Mouse (Mus musculus) heart, embryonic 12.5 days (tissue): ENCODE data around the gene Tmem19. TPM values are rescaled to one million over a fixed set of nuclear protein-coding genes. Genes with fewer than 3 reads are reported as not detected.
A peak's percentile ranks its signal among the peaks of the same experiment; 100 is the strongest.

Experiments
- ATAC-seq: fragments of 200-750 bp; cut with Nextera tagmentation; 2 replicates; pipeline ENCODE4 v1.8.0; 2017; ENCODE audit warnings: moderate TSS enrichment, moderate library complexity; ENCODE audit not compliant: insufficient number of reproducible peaks, low FRiP score
- H3K27ac ChIP-seq: fragments of 300-500 bp; sonication (generic); 2 replicates; pipeline ENCODE4 v1.5.1; 2016; ENCODE audit warnings: mild to moderate bottlenecking, moderate library complexity; ENCODE audit not compliant: poor library complexity, severe bottlenecking
- H3K27me3 ChIP-seq: fragments of 300-500 bp; sonication (generic); replicated peaks from 2 replicates; pipeline ENCODE4 v1.6.1; 2016; ENCODE audit warnings: mild to moderate bottlenecking, moderate library complexity
- H3K36me3 ChIP-seq: fragments of 300-500 bp; sonication (generic); 2 replicates; pipeline ENCODE4 v1.6.1; 2016; ENCODE audit warnings: mild to moderate bottlenecking, moderate library complexity
- H3K4me1 ChIP-seq: fragments of 300-500 bp; sonication (generic); replicated peaks from 2 replicates; pipeline ENCODE4 v1.6.1; 2016; ENCODE audit warnings: mild to moderate bottlenecking
- H3K4me2 ChIP-seq: fragments of 300-500 bp; sonication (generic); 2 replicates; pipeline ENCODE4 v1.6.1; 2016; ENCODE audit warnings: mild to moderate bottlenecking, moderate library complexity
- H3K4me3 ChIP-seq: fragments of 300-500 bp; sonication (generic); 2 replicates; pipeline ENCODE4 v1.5.1; 2016; ENCODE audit warnings: mild to moderate bottlenecking
- H3K9ac ChIP-seq: fragments of 300-500 bp; sonication (generic); 2 replicates; pipeline ENCODE4 v1.6.1; 2016; ENCODE audit warnings: mild to moderate bottlenecking, moderate library complexity
- H3K9me3 ChIP-seq: fragments of 300-500 bp; sonication (generic); replicated peaks from 2 replicates; pipeline ENCODE4 v1.6.1; 2016; ENCODE audit warnings: mild to moderate bottlenecking, moderate library complexity
- WGBS: fragments of 180-500 bp; shearing (Covaris S2); methylation state at CpG from one replicate; pipeline ENCODE4 v1.1.7; 2016; 5-methylcytosine and 5-hydroxymethylcytosine counted together
- polyA plus RNA-seq: library from polyadenylated mRNA; unstranded; fragments of >200 nt; fragmentation: Nextera tagmentation; extraction: Ambion mirVana; gene quantifications from 2 replicates; pipeline ENCODE4 v1.2.1, GENCODE M21; 2016

Tmem19 gene
- polyA plus RNA-seq, result 22.9 and 24.1 TPM in 2 replicates

DNA sequence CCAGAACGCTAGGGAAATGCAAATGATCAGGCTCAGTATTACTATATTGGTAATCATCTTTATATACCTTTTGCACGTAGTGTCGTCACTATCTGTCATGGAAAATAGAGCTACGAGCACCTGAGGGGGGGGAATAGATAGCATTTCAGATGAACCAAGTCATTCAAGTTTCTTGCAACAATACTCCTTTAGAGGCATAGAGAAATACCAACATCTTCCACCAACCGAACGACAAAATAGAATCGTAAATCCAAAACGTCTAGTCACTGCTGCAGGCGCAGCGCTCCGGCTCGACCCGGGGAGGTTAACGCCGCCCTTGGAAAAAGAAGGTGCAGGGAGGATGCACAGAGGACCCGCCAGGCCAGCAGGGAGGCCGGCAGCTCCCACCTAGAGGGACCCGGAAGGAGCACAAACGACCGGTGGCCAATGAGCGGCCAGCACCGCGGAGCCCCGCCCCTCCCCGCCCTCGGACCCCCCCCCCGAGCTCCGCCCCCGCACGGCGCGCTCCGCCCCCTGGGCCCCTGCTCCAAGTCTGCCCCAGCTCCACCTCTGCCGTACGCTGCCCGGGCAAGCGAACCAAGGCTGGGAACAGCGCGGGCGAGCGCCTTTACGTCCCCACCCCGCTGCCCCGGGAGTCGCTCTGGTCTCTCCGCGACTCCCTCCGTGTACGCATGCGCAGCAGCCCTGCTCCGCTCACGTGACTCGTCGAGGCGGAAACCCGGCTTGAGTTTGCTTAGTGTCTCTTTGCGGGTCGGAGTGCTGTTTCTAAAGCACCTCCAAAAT lies at the start of gene Tmem19:
TSS of gene Tmem19 (minus strand) at position 662 of the 783 bp plus-strand sequence.
- peak within 1 kb of the TSS; percentile 57 for H3K9ac ChIP-seq
- H3K27me3 ChIP-seq, result no peaks in the 10 kb centered on the region
- under 1% methylated on average over 51 of the region's 58 CpGs for WGBS
- H3K9me3 ChIP-seq, result no peaks in the 10 kb centered on the region
- peaks cover 4% of the 10 kb centered on the region for H3K36me3 ChIP-seq
- peak within 1 kb of the TSS; percentile 73 for H3K4me2 ChIP-seq
- peaks cover 11% of the 10 kb centered on the region for H3K4me1 ChIP-seq
- peak; percentile 98 for ATAC-seq
- H3K4me3 ChIP-seq, result peak within 1 kb of the TSS; percentile 53
- H3K27ac ChIP-seq, result peak within 1 kb of the TSS; percentile 94

DNA sequence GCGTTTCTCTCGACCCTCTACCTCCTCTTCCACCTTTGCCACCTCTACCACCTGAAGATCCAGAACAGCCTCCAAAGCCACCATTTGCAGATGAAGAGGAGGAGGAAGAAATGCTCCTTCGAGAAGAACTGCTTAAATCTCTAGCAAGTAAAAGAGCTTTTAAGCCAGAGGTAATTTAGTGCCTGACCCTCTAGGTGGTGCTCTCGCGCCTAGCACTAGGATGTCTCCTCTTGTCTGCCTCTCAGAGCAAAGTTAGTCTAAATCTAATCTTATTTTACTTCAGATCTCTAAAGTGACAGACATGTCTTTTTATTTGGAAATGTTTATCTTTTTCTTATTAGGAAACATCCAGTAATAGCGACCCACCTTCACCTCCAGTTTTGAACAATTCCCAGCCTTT lies 44.1 kb upstream of the Tmem19 start:
- Histone ChIP-seq H3K4me1 (no peaks in the 10 kb centered on the region), H3K4me2 (no peak overlapping the region), H3K9me3 (no peaks in the 10 kb centered on the region), H3K36me3 (peaks cover 62% of the 10 kb centered on the region), H3K27ac (no peak overlapping the region), H3K4me3 (no peak overlapping the region), H3K9ac (no peak overlapping the region), H3K27me3 (no peaks in the 10 kb centered on the region)
- WGBS, result 72% methylated on average over 6 of the region's 6 CpGs
- no peak for ATAC-seq

DNA sequence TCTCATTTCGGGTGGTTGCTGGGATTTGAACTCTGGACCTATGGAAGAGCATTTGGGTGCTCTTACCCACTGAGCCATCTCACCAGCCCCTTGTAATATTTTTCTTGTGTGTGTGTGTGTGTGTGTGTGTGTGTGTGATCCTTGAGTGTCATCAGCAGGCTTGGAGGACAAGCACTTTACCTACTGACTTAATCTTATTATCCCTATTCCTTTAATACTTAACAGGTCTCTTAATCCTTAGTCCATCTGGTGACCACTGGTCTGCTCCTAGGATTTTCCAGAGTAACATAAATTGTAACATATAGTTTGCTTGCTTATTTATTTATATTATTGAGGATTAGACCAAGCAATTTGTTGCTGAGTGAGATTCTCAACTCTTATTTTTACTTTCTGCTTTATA lies 29.6 kb upstream of the Tmem19 start:
- H3K27me3 ChIP-seq, result no peaks in the 10 kb centered on the region
- H3K4me2 ChIP-seq, result no peak overlapping the region
- peaks cover 18% of the 10 kb centered on the region for H3K4me1 ChIP-seq
- H3K36me3 ChIP-seq, result peaks cover 41% of the 10 kb centered on the region
- no peaks in the 10 kb centered on the region for H3K9me3 ChIP-seq
- no peak overlapping the region for H3K9ac ChIP-seq
- H3K27ac ChIP-seq, result no peak overlapping the region
- ATAC-seq, result no peak
- WGBS, result 75% methylated on average over 1 of the region's 1 CpGs
- no peak overlapping the region for H3K4me3 ChIP-seq

DNA sequence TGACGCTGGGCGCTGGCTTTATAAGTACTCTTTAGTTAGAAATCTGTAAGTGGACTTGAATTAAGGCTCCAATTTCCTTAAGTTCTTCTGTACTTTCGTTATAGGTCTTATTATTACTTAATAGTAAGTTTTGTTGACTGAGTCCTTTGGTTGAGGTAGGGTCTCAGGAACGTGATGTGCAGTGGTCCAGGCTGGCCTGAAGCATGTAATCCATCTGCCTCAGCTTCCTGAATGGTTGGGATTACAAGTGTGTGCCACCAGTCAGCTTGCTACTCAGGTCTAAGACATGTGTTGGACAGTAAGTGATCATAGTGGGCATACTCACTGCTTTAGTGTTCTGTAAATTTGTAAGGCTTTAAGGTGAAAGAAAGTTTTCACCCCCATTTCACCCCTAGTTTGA lies 28.8 kb upstream of the Tmem19 start:
- 94% methylated on average over 4 of the region's 4 CpGs for WGBS
- H3K9me3 ChIP-seq, result no peaks in the 10 kb centered on the region
- H3K4me1 ChIP-seq, result peaks cover 18% of the 10 kb centered on the region
- peaks cover 41% of the 10 kb centered on the region for H3K36me3 ChIP-seq
- no peak overlapping the region for H3K27ac ChIP-seq
- H3K4me3 ChIP-seq, result no peak overlapping the region
- no peak overlapping the region for H3K4me2 ChIP-seq
- H3K27me3 ChIP-seq, result no peaks in the 10 kb centered on the region
- no peak for ATAC-seq
- H3K9ac ChIP-seq, result no peak overlapping the region

DNA sequence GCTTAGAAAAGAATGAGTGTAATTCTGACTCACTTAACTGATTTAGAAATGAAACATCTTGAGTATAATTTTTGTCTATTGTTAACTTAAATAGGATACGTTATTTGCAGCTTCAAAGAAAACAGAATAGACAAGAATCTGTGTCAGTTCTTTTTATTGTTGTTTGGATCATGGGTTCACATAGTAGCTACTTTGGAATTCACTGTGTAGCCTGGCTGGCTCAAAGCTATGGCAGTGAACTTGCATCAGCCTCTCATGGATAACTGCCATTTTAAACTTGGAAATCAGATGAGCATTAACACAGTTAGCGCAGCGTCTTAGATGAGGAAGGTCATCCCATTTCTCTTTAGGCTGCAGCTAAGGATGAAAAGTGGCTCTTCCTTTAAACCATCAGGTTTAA lies 25.6 kb upstream of the Tmem19 start:
- Histone ChIP-seq H3K4me3 (no peak overlapping the region), H3K9ac (no peak overlapping the region)

DNA sequence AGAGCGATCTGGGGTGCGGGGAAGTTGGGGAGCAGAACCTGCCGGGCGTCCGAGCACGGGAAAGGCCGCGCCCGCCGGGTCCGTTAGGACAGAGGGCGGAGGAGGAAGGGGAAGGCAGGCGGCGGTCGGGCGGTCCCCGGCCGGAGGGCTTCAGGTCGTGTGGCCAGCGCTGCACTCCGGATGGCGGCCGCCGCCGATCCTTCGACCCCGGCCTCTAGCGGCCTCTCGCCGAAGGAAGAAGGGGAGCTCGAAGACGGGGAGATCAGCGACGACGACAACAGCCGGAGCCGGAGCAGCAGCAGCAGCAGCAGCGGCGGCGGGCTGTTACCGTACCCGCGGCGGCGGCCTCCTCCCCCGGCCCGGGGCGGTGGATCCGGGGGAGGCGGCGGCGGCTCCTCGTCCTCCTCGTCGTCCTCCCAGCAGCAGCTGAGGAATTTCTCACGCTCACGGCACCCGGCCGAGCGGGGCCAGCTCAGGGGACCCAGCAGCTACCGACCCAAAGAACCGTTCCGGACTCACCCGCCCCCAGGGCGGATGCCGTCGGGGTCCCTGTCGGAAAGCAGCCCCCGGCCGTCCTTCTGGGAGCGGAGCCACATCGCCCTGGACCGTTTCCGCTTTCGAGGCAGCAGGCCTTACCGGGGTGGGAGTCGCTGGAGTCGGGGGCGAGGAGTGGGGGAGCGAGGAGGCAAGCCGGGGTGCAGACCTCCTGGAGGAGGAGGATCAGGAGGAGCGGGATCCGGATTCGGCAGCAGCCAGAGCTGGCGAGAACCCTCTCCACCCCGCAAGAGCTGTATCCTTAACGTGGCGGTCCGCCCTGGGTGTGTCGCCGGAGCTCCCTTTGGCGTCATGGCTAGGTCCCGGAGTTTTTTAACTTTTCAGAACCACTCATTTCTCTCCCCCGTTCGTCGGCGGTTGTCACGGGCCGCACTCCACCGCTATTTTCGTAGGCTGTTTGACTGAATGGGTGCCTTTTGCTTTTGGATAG lies 23.0 kb upstream of the Tmem19 start:
- Histone ChIP-seq H3K9ac (peak overlapping the region; percentile 98), H3K9me3 (no peaks in the 10 kb centered on the region), H3K36me3 (peaks cover 14% of the 10 kb centered on the region), H3K4me1 (peaks cover 28% of the 10 kb centered on the region), H3K4me2 (peak overlapping the region; percentile 75), H3K4me3 (peak overlapping the region; percentile 95), H3K27ac (peak overlapping the region; percentile 98), H3K27me3 (no peaks in the 10 kb centered on the region)
- under 1% methylated on average over 94 of the region's 101 CpGs for WGBS
- peak; percentile 20 for ATAC-seq

More for the DNA sequence above, 25.6 kb upstream of the Tmem19 start:
- H3K36me3 ChIP-seq, result peaks cover 25% of the 10 kb centered on the region
- ATAC-seq, result no peak
- H3K4me1 ChIP-seq, result peaks cover 20% of the 10 kb centered on the region
- H3K27me3 ChIP-seq, result no peaks in the 10 kb centered on the region
- 88% methylated on average over 3 of the region's 3 CpGs for WGBS
- H3K9me3 ChIP-seq, result no peaks in the 10 kb centered on the region
- no peak overlapping the region for H3K27ac ChIP-seq
- peak overlapping the region; percentile 15 for H3K4me2 ChIP-seq

DNA sequence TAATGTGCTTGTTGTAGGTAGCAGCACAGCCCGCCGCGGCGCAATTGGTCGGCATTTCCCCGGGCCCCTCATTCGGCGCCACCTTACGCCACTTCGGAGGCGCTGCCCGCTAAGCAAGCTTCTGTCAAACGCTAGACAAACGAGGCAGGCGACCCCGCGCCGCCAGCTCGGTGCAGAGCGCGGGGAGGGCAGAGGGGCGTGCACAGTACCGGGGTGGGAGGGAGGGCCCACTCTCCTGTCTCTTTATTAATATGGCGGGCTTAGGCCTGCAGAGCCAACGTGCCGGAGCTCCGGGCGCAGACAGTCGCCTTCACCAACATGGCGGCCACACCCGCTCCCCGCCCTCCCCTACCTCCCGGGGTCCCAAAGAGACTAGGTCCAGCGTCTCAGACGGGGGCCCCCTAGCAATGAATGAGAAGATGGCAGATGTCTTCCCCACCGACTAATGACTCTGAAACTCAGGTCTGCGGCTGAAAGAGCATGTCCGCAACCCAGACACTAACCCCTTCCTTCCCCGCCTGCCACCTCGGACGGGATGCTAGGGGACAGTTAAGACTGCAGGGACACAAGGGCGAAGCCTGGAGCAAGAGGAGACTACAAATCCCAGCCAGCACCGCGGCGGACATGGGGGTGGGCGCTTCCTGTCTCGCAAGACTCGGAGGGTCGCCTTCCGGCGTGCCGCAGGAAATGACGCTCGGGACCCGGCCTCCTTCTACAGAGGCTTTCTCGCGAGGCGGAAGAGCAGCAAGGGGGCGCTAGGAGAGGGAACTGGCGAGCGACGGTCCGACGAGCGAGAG lies 22.1 kb upstream of the Tmem19 start, which contains the start of the genes Thap2 and Zfc3h1:
TSS of gene Thap2 (minus strand) at position 223 of the 797 bp plus-strand sequence.
TSS of gene Zfc3h1 (plus strand) at position 739 of the 797 bp plus-strand sequence.
- H3K4me3 ChIP-seq, result peak within 1 kb of the TSS; percentile 95
- no peaks in the 10 kb centered on the region for H3K27me3 ChIP-seq
- ATAC-seq, result peak; percentile 98
- H3K4me1 ChIP-seq, result peaks cover 28% of the 10 kb centered on the region
- peak within 1 kb of the TSS; percentile 98 for H3K27ac ChIP-seq
- H3K9me3 ChIP-seq, result no peaks in the 10 kb centered on the region
- peak within 1 kb of the TSS; percentile 98 for H3K9ac ChIP-seq
- under 1% methylated on average over 65 of the region's 65 CpGs for WGBS
- H3K4me2 ChIP-seq, result peak within 1 kb of the TSS; percentile 75
- peaks cover 11% of the 10 kb centered on the region for H3K36me3 ChIP-seq

DNA sequence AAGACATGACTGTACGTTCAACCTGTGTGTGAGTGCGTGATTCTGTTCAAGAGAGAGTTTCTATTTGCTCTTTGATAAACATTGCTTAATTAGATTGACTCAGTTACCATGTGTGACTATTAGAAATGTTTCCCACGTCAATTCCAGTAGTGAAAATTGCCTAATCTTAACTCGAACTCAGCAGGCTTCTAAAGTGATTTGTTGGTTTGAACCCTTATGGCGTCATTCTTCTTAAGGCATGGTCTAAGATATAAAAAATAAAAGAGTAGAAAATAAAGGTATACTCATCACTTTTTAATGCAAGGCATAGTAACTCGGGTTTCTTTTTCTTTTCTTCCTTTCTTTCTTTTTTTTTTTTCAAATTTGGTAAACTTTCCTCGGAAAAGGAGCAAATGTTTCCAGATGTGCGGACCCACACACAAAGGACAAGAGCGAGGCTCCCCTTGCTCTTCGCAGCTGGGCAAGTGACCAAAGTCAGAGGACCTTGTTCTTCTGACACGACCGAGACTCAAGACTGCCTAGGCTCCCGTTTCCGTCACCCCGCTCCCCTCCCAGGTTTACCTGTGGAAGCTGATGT lies 21.4 kb upstream of the Tmem19 start:
- peak; percentile 2; the same call in 1 of the 2 replicates for ATAC-seq
- Histone ChIP-seq H3K27me3 (no peaks in the 10 kb centered on the region), H3K27ac (peak overlapping the region; percentile 98), H3K36me3 (peaks cover 6% of the 10 kb centered on the region; the same call in 1 of the 2 replicates), H3K4me1 (peaks cover 28% of the 10 kb centered on the region), H3K4me2 (peak overlapping the region; percentile 67), H3K4me3 (peak overlapping the region; percentile 95), H3K9me3 (no peaks in the 10 kb centered on the region), H3K9ac (peak overlapping the region; percentile 92)
- WGBS, result 4% methylated on average over 15 of the region's 15 CpGs

DNA sequence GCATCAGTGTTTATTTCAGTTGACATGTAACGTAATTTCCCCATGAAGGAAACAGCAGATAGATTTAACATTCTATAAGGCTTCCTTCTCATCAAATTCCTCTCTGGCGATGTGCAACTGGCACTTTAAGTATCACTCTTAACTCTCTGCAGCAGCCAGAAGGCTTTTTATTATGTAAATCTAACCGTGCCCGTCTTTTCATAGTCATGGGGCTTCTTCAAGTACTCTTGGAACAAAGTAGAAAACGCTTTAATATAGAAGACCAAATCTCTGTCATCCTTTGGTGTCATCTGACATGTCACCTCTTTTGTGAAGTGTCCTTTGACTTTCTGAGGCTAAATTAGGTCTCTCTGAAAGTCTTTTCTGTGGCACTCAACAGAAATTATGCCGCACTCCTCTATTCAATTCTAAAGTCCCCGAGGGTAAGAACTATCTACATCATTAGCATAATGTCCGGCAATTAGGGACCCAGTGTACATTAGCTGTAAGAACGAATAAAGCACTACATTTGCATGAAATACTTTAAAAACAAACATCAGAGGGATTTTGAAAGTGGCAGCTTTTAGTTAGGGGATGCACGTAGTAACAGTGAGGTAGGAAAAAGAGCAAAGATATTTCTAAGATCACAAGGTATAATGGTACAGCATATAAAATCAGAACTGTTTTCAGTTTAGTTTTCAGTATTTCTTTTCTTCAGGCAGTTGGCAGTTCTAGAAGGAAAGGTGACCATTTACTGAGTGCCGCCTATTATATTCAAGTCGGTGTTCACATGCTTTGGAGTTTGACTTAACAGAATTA lies 20.7 kb upstream of the Tmem19 start:
- Histone ChIP-seq H3K27ac (peak overlapping the region; percentile 60), H3K27me3 (no peaks in the 10 kb centered on the region), H3K4me1 (peaks cover 22% of the 10 kb centered on the region), H3K9me3 (no peaks in the 10 kb centered on the region), H3K4me3 (peak overlapping the region; percentile 95), H3K9ac (peak overlapping the region; percentile 58), H3K36me3 (peaks cover 1% of the 10 kb centered on the region; the same call in 1 of the 2 replicates), H3K4me2 (peak overlapping the region; percentile 67)
- 48% methylated on average over 12 of the region's 12 CpGs for WGBS
- no peak for ATAC-seq
